Mouse (Mus musculus) kidney, embryonic 15.5 days (tissue): ENCODE results near the gene Rassf9. TPM values are rescaled to one million over a fixed set of nuclear protein-coding genes. Genes with fewer than 3 reads are reported as not detected.
A peak's percentile ranks its signal among the peaks of the same experiment; 100 is the strongest.

Experiments
- ATAC-seq: fragments of 200-750 bp; cut with Nextera tagmentation; replicated peaks from 2 replicates; pipeline ENCODE4 v1.8.0; 2017; ENCODE audit warnings: moderate TSS enrichment; ENCODE audit not compliant: low FRiP score
- H3K27ac ChIP-seq: fragments of 300-500 bp; sonication (generic); 2 replicates; pipeline ENCODE4 v1.5.1; 2015; ENCODE audit warnings: mild to moderate bottlenecking, inconsistent platforms
- H3K27me3 ChIP-seq: fragments of 300-500 bp; sonication (generic); 2 replicates; pipeline ENCODE4 v1.6.1; 2015; ENCODE audit warnings: inconsistent platforms
- H3K36me3 ChIP-seq: fragments of 300-500 bp; sonication (generic); 2 replicates; pipeline ENCODE4 v1.6.1; 2015; ENCODE audit warnings: inconsistent platforms
- H3K4me1 ChIP-seq: fragments of 300-500 bp; sonication (generic); 2 replicates; pipeline ENCODE4 v1.6.1; 2015; ENCODE audit warnings: inconsistent platforms
- H3K4me2 ChIP-seq: fragments of 300-500 bp; sonication (generic); 2 replicates; pipeline ENCODE4 v1.6.1; 2015; ENCODE audit warnings: moderate library complexity, mild to moderate bottlenecking, inconsistent platforms
- H3K4me3 ChIP-seq: fragments of 300-500 bp; sonication (generic); replicated peaks from 2 replicates; pipeline ENCODE4 v1.5.1; 2015; ENCODE audit warnings: mild to moderate bottlenecking, inconsistent platforms
- H3K9ac ChIP-seq: fragments of 300-500 bp; sonication (generic); 2 replicates; pipeline ENCODE4 v1.6.1; 2015; ENCODE audit warnings: mild to moderate bottlenecking, inconsistent platforms
- H3K9me3 ChIP-seq: fragments of 300-500 bp; sonication (generic); replicated peaks from 2 replicates; pipeline ENCODE4 v1.6.1; 2016; ENCODE audit warnings: inconsistent platforms
- WGBS: fragments of 180-500 bp; shearing (Covaris S2); methylation state at CpG from one replicate; pipeline ENCODE4 v1.1.7; 2015; ENCODE audit warnings: mixed read lengths; 5-methylcytosine and 5-hydroxymethylcytosine counted together
- polyA plus RNA-seq: library from polyadenylated mRNA; unstranded; fragments of >200 nt; fragmentation: Nextera tagmentation; extraction: Ambion mirVana; gene quantifications from 2 replicates; pipeline ENCODE4 v1.2.1, GENCODE M21; 2015

The Rassf9 gene
- 7.3 and 8.1 TPM in 2 replicates for polyA plus RNA-seq

- Histone ChIP-seq H3K27ac (peak within 1 kb of the TSS; percentile 87), H3K9me3 (no peaks in the 10 kb centered on the region), H3K4me3 (peak within 1 kb of the TSS; percentile 41), H3K9ac (peak within 1 kb of the TSS; percentile 29), H3K36me3 (no peaks in the 10 kb centered on the region), H3K27me3 (no peaks in the 10 kb centered on the region), H3K4me1 (peaks cover 9% of the 10 kb centered on the region), H3K4me2 (peak within 1 kb of the TSS; percentile 49)
- ATAC-seq = peak; percentile 93
- 11% methylated on average over 5 of the region's 5 CpGs for WGBS
These were observed at the start of gene Rassf9 for GRCm38 (mm10) chr10:102511807-102512461. Gene Rassf9 (plus strand): TSS chr10:102512222.

- H3K9ac ChIP-seq = no peak overlapping the region
- 80% methylated on average over 2 of the region's 2 CpGs for WGBS
These were observed 42.6 kb upstream of the Rassf9 start for GRCm38 (mm10) chr10:102469412-102469811.

GRCm38 (mm10) chr10:102490386-102490785 is 21.6 kb upstream of the Rassf9 start, which contains the start of gene Nts:
Gene Nts (minus strand): TSS chr10:102490486.
- 34% methylated on average over 3 of the region's 3 CpGs for WGBS

More at GRCm38 (mm10) chr10:102469412-102469811, 42.6 kb upstream of the Rassf9 start:
- no peak overlapping the region for H3K4me3 ChIP-seq
- no peaks in the 10 kb centered on the region for H3K36me3 ChIP-seq
- no peaks in the 10 kb centered on the region for H3K27me3 ChIP-seq
- ATAC-seq = no peak
- H3K4me1 ChIP-seq = no peaks in the 10 kb centered on the region
- no peak overlapping the region for H3K27ac ChIP-seq
- no peaks in the 10 kb centered on the region for H3K9me3 ChIP-seq
- no peak overlapping the region for H3K4me2 ChIP-seq

GRCm38 (mm10) chr10:102491792-102492191 is 20.2 kb upstream of the Rassf9 start:
- ATAC-seq = no peak
- Histone ChIP-seq H3K4me3 (no peak overlapping the region), H3K9ac (no peak overlapping the region), H3K27me3 (peaks cover 5% of the 10 kb centered on the region; the same call in 1 of the 2 replicates), H3K9me3 (no peaks in the 10 kb centered on the region), H3K27ac (no peak overlapping the region), H3K4me2 (no peak overlapping the region), H3K4me1 (no peaks in the 10 kb centered on the region), H3K36me3 (no peaks in the 10 kb centered on the region)
- 11% methylated on average over 3 of the region's 3 CpGs for WGBS

More at GRCm38 (mm10) chr10:102490386-102490785, 21.6 kb upstream of the Rassf9 start, which contains the start of gene Nts:
- Histone ChIP-seq H3K9ac (no peak within 1 kb of the TSS), H3K4me1 (no peaks in the 10 kb centered on the region), H3K36me3 (no peaks in the 10 kb centered on the region), H3K4me3 (no peak within 1 kb of the TSS), H3K4me2 (no peak within 1 kb of the TSS), H3K9me3 (no peaks in the 10 kb centered on the region), H3K27me3 (peaks cover 5% of the 10 kb centered on the region; the same call in 1 of the 2 replicates), H3K27ac (no peak within 1 kb of the TSS)
- no peak for ATAC-seq

DNA sequence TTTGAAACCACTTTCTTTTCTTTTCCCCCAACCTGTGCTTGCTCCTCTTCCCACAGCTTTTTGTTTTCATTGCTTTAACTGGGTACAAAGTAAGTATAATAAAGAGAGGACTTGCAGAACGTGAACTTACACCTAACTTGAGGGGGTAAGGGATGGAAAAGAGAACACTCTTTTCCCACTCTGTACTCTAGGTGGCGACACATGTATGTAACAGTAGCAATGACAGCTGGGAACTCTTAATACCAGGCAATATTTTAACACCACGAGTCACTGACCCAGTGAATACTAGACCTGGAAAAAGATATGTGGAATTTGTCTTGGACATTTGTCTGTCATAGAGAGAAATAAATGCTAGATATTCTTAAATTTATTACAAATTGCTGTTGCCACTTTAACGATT is 13.3 kb upstream of the Rassf9 start:
- no peaks in the 10 kb centered on the region for H3K27me3 ChIP-seq
- H3K9ac ChIP-seq = no peak overlapping the region
- ATAC-seq = 0 out of 2 replicates have a peak, but pooled peaks have one; percentile 43
- 20% methylated on average over 4 of the region's 4 CpGs for WGBS
- no peak overlapping the region for H3K27ac ChIP-seq
- H3K9me3 ChIP-seq = no peaks in the 10 kb centered on the region
- H3K4me1 ChIP-seq = no peaks in the 10 kb centered on the region
- H3K4me3 ChIP-seq = no peak overlapping the region
- no peaks in the 10 kb centered on the region for H3K36me3 ChIP-seq
- H3K4me2 ChIP-seq = no peak overlapping the region

GRCm38 (mm10) chr10:102507386-102507785 is 4.6 kb upstream of the Rassf9 start:
- no peak overlapping the region for H3K9ac ChIP-seq
- H3K9me3 ChIP-seq = no peaks in the 10 kb centered on the region
- no peaks in the 10 kb centered on the region for H3K27me3 ChIP-seq
- no peak overlapping the region for H3K4me3 ChIP-seq
- ATAC-seq = no peak
- no peaks in the 10 kb centered on the region for H3K36me3 ChIP-seq
- peaks cover 10% of the 10 kb centered on the region for H3K4me1 ChIP-seq
- H3K27ac ChIP-seq = no peak overlapping the region
- 37% methylated on average over 4 of the region's 4 CpGs for WGBS
- no peak overlapping the region for H3K4me2 ChIP-seq

DNA sequence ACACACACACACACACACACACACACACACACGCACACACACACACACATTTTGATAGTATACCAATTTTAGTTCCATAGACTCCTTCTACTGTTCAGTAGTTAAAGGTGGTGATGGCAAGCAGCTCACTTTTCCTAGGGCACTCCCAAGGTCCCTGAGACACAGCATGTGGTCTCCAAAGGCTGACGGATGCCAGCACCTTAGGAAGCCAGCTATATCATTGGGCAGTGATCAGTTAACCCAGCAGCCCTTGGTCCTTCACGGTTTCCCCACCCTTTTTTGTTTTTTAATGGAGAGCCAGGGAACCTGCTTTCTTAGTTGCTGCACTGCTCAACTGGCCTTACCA is 588 bp upstream of the Rassf9 start:
- H3K9ac ChIP-seq = no peak overlapping the region
- H3K9me3 ChIP-seq = no peaks in the 10 kb centered on the region
- H3K27me3 ChIP-seq = no peaks in the 10 kb centered on the region
- H3K36me3 ChIP-seq = no peaks in the 10 kb centered on the region
- peak overlapping the region; percentile 41 for H3K4me3 ChIP-seq
- peaks cover 10% of the 10 kb centered on the region for H3K4me1 ChIP-seq
- H3K27ac ChIP-seq = peak overlapping the region; percentile 87
- WGBS = 28% methylated on average over 3 of the region's 3 CpGs
- no peak for ATAC-seq
- peak overlapping the region; percentile 49 for H3K4me2 ChIP-seq

- H3K9ac ChIP-seq = no peak overlapping the region
- 0% methylated on average over 1 of the region's 1 CpGs for WGBS
- peak overlapping the region; percentile 26 for H3K4me3 ChIP-seq
- no peak overlapping the region for H3K27ac ChIP-seq
- peak overlapping the region; percentile 49 for H3K4me2 ChIP-seq
- no peaks in the 10 kb centered on the region for H3K9me3 ChIP-seq
- H3K36me3 ChIP-seq = no peaks in the 10 kb centered on the region
- no peak for ATAC-seq
- no peaks in the 10 kb centered on the region for H3K27me3 ChIP-seq
- H3K4me1 ChIP-seq = peaks cover 7% of the 10 kb centered on the region
These were observed 2.1 kb downstream of the Rassf9 start for GRCm38 (mm10) chr10:102514159-102514558.

DNA sequence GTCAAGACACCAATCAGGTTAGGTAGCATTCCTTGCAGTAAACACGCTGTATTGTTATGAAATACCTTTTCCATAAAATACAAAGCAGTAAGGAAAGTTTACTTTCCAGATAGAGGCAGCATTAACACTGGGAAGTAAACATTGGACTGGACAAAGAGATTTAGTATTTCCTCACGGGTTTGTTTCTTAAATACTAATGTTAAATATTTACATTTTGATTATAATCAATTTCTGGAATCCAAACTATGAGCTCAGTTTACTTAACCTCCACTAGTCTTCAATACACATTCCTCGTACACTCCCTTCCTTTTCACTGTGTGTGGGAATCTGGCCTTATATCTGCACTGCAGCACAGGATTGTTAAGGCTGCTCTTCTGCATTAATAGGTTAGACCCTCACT is 15.9 kb downstream of the Rassf9 start:
- peak; percentile 70; the same call in 1 of the 2 replicates for ATAC-seq
- 53% methylated on average over 3 of the region's 3 CpGs for WGBS

DNA sequence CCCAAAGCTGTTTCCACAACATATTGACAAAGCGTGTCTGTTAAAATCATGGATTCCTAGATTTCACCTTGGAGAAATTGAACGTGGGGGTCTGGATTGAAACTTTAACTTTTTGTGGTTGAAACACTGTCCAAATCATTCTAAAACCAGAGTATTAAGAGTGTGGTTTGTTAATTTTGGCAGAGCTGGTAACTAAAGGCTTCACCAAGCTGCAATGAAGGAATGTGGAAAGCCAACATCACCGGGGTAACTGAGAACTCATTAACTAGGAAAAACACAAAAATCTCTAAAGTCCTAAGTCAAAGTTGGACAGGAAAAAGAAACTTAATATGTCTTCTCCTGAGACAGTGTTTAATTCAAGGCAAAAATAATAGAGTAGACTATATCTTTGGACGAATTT is 41.9 kb downstream of the Rassf9 start:
- no peak for ATAC-seq
- Histone ChIP-seq H3K36me3 (no peaks in the 10 kb centered on the region), H3K27ac (no peak overlapping the region), H3K4me1 (no peaks in the 10 kb centered on the region), H3K4me3 (no peak overlapping the region), H3K9me3 (no peaks in the 10 kb centered on the region), H3K4me2 (no peak overlapping the region), H3K9ac (no peak overlapping the region), H3K27me3 (no peaks in the 10 kb centered on the region)
- WGBS = 49% methylated on average over 4 of the region's 4 CpGs

More for the DNA sequence above, 15.9 kb downstream of the Rassf9 start:
- H3K4me2 ChIP-seq = no peak overlapping the region
- H3K4me1 ChIP-seq = peaks cover 3% of the 10 kb centered on the region; the same call in 1 of the 2 replicates
- H3K27me3 ChIP-seq = no peaks in the 10 kb centered on the region
- H3K4me3 ChIP-seq = no peak overlapping the region
- H3K9me3 ChIP-seq = no peaks in the 10 kb centered on the region
- no peak overlapping the region for H3K27ac ChIP-seq
- H3K9ac ChIP-seq = no peak overlapping the region
- no peaks in the 10 kb centered on the region for H3K36me3 ChIP-seq

DNA sequence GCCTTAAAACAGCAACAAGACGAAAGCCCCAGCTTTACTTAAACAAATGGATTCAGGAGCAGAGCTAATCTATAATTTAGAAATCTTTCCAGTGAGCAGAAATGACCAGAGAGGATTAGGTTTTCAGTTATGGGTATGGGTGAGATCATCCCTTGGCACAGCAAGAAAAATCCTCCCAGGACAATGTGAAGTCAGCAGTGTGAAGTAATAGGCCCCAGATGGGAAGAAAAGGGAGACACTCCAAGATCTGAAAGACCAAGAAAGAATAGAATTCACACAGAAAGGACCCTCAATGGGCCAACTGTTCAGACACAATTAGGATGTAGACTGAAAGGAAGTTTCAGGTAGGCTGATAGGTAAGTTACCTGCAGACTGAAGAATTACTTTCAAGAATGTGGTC is 50.5 kb downstream of the Rassf9 start:
- H3K4me2 ChIP-seq = no peak overlapping the region
- no peaks in the 10 kb centered on the region for H3K9me3 ChIP-seq
- H3K36me3 ChIP-seq = no peaks in the 10 kb centered on the region
- no peak overlapping the region for H3K4me3 ChIP-seq
- H3K27me3 ChIP-seq = no peaks in the 10 kb centered on the region
- no peak overlapping the region for H3K27ac ChIP-seq
- no peak for ATAC-seq
- H3K9ac ChIP-seq = no peak overlapping the region
- WGBS = 83% methylated on average over 1 of the region's 1 CpGs
- H3K4me1 ChIP-seq = no peaks in the 10 kb centered on the region

DNA sequence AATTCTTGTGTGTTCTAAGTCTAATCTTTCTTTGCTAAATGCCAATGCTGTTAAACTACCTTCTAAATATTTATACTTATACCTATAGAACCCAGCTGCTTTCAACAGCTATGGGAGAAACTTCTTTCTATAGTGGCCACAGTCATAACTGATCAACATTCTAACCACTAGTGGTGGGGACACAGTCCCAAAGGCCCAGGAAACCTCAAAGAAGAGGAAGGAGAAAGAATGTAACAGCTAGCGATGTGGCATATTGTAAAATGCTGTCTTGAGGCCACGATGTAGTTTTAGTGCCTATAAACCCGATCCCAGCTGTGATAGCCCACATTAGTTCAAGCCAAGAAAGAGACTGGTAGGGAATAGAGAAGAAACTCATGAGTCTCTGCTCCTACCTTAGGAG is 65.9 kb downstream of the Rassf9 start:
- Histone ChIP-seq H3K9ac (no peak overlapping the region), H3K9me3 (no peaks in the 10 kb centered on the region), H3K4me3 (no peak overlapping the region), H3K4me1 (no peaks in the 10 kb centered on the region), H3K4me2 (no peak overlapping the region), H3K27me3 (no peaks in the 10 kb centered on the region), H3K27ac (no peak overlapping the region), H3K36me3 (no peaks in the 10 kb centered on the region)
- no peak for ATAC-seq
- 79% methylated on average over 3 of the region's 3 CpGs for WGBS

DNA sequence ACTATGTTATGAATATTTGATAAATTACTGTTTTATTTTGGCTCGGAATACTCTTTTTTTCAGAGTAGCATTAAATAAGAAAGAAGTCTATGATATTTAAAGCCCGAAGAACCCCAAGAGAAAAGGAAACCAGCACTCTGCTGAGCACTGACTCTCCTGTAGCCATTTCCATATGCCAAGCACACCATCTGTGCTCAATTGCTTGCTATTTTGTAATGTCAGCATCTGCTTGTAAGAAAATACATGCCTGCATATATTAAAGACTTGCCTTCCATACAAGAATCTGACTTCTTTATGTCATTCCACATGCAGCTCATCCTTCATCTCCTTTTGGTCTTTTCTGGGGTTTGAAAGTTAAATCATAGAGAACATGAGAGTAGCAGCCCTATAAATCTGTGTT is 82.3 kb downstream of the Rassf9 start:
- Histone ChIP-seq H3K4me2 (no peak overlapping the region), H3K4me3 (no peak overlapping the region), H3K36me3 (no peaks in the 10 kb centered on the region), H3K9ac (no peak overlapping the region), H3K27ac (no peak overlapping the region), H3K9me3 (no peaks in the 10 kb centered on the region), H3K27me3 (no peaks in the 10 kb centered on the region), H3K4me1 (no peaks in the 10 kb centered on the region)
- ATAC-seq = no peak
- WGBS = 89% methylated on average over 2 of the region's 2 CpGs
